Mouse (Mus musculus) ES-Bruce4 (cell line): ENCODE data around the gene Slit2.

Experiments
- CTCF ChIP-seq: IDR thresholded peaks from one replicate; pipeline ENCODE4 v1.8.1; 2011; ENCODE audit warnings: low read depth, low read length
- EP300 ChIP-seq: IDR thresholded peaks from 2 replicates; pipeline ENCODE4 v1.6.1; 2011; ENCODE audit warnings: low read depth, low read length; ENCODE audit not compliant: insufficient read depth
- POLR2A ChIP-seq: IDR thresholded peaks from one replicate; pipeline ENCODE4 v1.8.1; 2011; ENCODE audit warnings: low read length; ENCODE audit not compliant: insufficient read depth

GRCm38 (mm10) chr5:48345095-48345982 is 362.4 kb downstream of the Slit2 start:
- no peak for TF ChIP-seq CTCF
- no peak for TF ChIP-seq EP300
- no peak for TF ChIP-seq POLR2A
